Mouse (Mus musculus) T-helper 17 cell (primary cell): ENCODE measurements around the gene Prrt1.

Experiments used
- in situ Hi-C, 2 experiments: fragments of 300-600 bp; cut with MboI, MseI; formaldehyde crosslinking; loops; 1 replicate in 1 of 2; 2 replicates in 1 of 2; pipeline ENCODE4 v1.15.1; 2025; ENCODE audit warnings: high pct_unique_total_duplicates in 2 of 2

Gene Prrt1

GRCm38 (mm10) chr17:34626062-34626772, 3.1 kb upstream of the Prrt1 start:
- in situ Hi-C loops: no loop called here

GRCm38 (mm10) chr17:34626773-34627092, 2.6 kb upstream of the Prrt1 start:
- in situ Hi-C loops: no loop called here

- in situ Hi-C loops: no loop called here
Observed at GRCm38 (mm10) chr17:34627093-34627942, 2.0 kb upstream of the Prrt1 start.

- in situ Hi-C loops: no loop called here
Observed at GRCm38 (mm10) chr17:34627943-34628643, 1.2 kb upstream of the Prrt1 start, which contains the start of gene Ppt2. Ppt2 (minus strand) TSS chr17:34628510.

GRCm38 (mm10) chr17:34628644-34628967, 727 bp upstream of the Prrt1 start:
- in situ Hi-C loops: no loop called here

GRCm38 (mm10) chr17:34629796-34630603, 667 bp downstream of the Prrt1 start:
- in situ Hi-C loops: no loop called here

- in situ Hi-C loops: no loop called here
Observed at GRCm38 (mm10) chr17:34630761-34631301, 1.5 kb downstream of the Prrt1 start.

- in situ Hi-C loops: no loop called here
Observed at GRCm38 (mm10) chr17:34631647-34632046, 2.3 kb downstream of the Prrt1 start.

- in situ Hi-C loops: no loop called here
Observed at GRCm38 (mm10) chr17:34632261-34632691, 2.9 kb downstream of the Prrt1 start.

- in situ Hi-C loops: no loop called here
Observed at GRCm38 (mm10) chr17:34635671-34636070, 6.3 kb downstream of the Prrt1 start.

- in situ Hi-C loops: no loop called here
Observed at GRCm38 (mm10) chr17:34637459-34637858, 8.1 kb downstream of the Prrt1 start.

- in situ Hi-C loops: no loop called here
Observed at GRCm38 (mm10) chr17:34639461-34640255, 10.3 kb downstream of the Prrt1 start.

GRCm38 (mm10) chr17:34640778-34641601, 11.7 kb downstream of the Prrt1 start:
- in situ Hi-C loops: no loop called here

GRCm38 (mm10) chr17:34641945-34642344, 12.6 kb downstream of the Prrt1 start:
- in situ Hi-C loops: no loop called here

GRCm38 (mm10) chr17:34643379-34643778, 14.0 kb downstream of the Prrt1 start:
- in situ Hi-C loops: no loop called here

GRCm38 (mm10) chr17:34643944-34644343, 14.6 kb downstream of the Prrt1 start:
- in situ Hi-C loops: no loop called here

GRCm38 (mm10) chr17:34644608-34645007, 15.3 kb downstream of the Prrt1 start, which contains the start of gene Fkbpl:
Fkbpl (plus strand) TSS chr17:34644764.
- in situ Hi-C loops: no loop called here

- in situ Hi-C loops: no loop called here
Observed at GRCm38 (mm10) chr17:34645256-34645829, 16.0 kb downstream of the Prrt1 start.
